Mouse (Mus musculus) ES-E14 (cell line): ENCODE data around the gene Wdr31. TPM values are rescaled to one million over a fixed set of nuclear protein-coding genes. Genes with fewer than 3 reads are reported as not detected.
"Not testable (repeated sequence)": the region's sequence is repeated elsewhere in the genome, so short reads cannot be mapped to it uniquely, and the experiment has no call there.

Experiments
- DNase-seq: peaks from one replicate; pipeline ENCODE4 v3.0.0-alpha.2; 2013; ENCODE audit warnings: low read depth, low spot score
- H3K27ac ChIP-seq: 2 replicates; pipeline ENCODE4 v1.5.1; 2012; ENCODE audit warnings: low read depth, mild to moderate bottlenecking, low read length, moderate library complexity, mixed read lengths; ENCODE audit not compliant: poor library complexity, insufficient read depth, severe bottlenecking
- H3K36me3 ChIP-seq: 2 replicates; pipeline ENCODE4 v1.6.1; 2012; ENCODE audit warnings: mild to moderate bottlenecking, low read length, moderate library complexity, mixed read lengths; ENCODE audit not compliant: control insufficient read depth, poor library complexity, insufficient read depth, severe bottlenecking
- H3K4me1 ChIP-seq, 2 experiments: fragments of 150-350 bp in 1 of 2; sonication (generic) in 1 of 2; 2 replicates each; pipeline ENCODE4 v1.6.1; 2012; ENCODE audit warnings: low read length in 2 of 2, mild to moderate bottlenecking in 1 of 2, mixed read lengths in 1 of 2; ENCODE audit not compliant: control insufficient read depth in 2 of 2, insufficient read depth in 2 of 2, poor library complexity in 1 of 2
- H3K4me3 ChIP-seq, 2 experiments: fragments of 150-350 bp in 1 of 2; sonication (generic) in 1 of 2; 2 replicates each; pipeline ENCODE4 v1.5.1; 2012; ENCODE audit warnings: low read length in 2 of 2, low read depth in 1 of 2, mild to moderate bottlenecking in 1 of 2, mixed read lengths in 1 of 2; ENCODE audit not compliant: insufficient read depth in 1 of 2, poor library complexity in 1 of 2, severe bottlenecking in 1 of 2
- H3K9ac ChIP-seq: 2 replicates; pipeline ENCODE4 v1.6.1; 2012; ENCODE audit warnings: low read depth, mild to moderate bottlenecking, low read length, mixed read lengths; ENCODE audit not compliant: poor library complexity, insufficient read depth, severe bottlenecking
- H3K9me3 ChIP-seq: fragments of 150-350 bp; sonication (generic); 2 replicates; pipeline ENCODE4 v1.6.1; 2012; ENCODE audit warnings: low read depth, mild to moderate bottlenecking, low read length; ENCODE audit not compliant: control insufficient read depth, insufficient read depth
- CHD2 ChIP-seq: IDR thresholded peaks from 2 replicates; pipeline ENCODE4 v1.6.1; 2014; ENCODE audit warnings: mild to moderate bottlenecking, low read depth, low read length, inconsistent platforms
- HCFC1 ChIP-seq: IDR thresholded peaks from 2 replicates; pipeline ENCODE4 v1.6.1; 2012; ENCODE audit warnings: low read length, inconsistent platforms, borderline replicate concordance; ENCODE audit not compliant: insufficient read depth
- MAFK ChIP-seq: IDR thresholded peaks from 2 replicates; pipeline ENCODE4 v1.6.1; 2014; ENCODE audit warnings: mild to moderate bottlenecking, low read depth, low read length, inconsistent platforms; ENCODE audit not compliant: insufficient read depth
- ZC3H11A ChIP-seq: IDR thresholded peaks from 2 replicates; pipeline ENCODE4 v1.6.1; 2012; ENCODE audit warnings: low read depth, mild to moderate bottlenecking, inconsistent platforms, low read length, borderline replicate concordance
- ZNF384 ChIP-seq: IDR thresholded peaks from 2 replicates; pipeline ENCODE4 v1.6.1; 2012; ENCODE audit warnings: low read depth, low read length, inconsistent platforms
- in situ Hi-C, 2 experiments: fragments of 600-800 bp; cut with MboI; formaldehyde crosslinking; loops; one replicate each; pipeline ENCODE4 v1.15.1; 2025; ENCODE audit warnings: low sequenced_read_pairs in 2 of 2, inconsistent platforms in 1 of 2; ENCODE audit not compliant: unreplicated experiment in 2 of 2
- total RNA-seq: library from RNA; depleted of rRNA; stranded (reverse); fragments of 300-350 nt; gene quantifications from 2 replicates; pipeline ENCODE4 v1.2.3, GENCODE M21; 2012

Wdr31 gene
- total RNA-seq, 1 experiment = 9.3 TPM

DNA sequence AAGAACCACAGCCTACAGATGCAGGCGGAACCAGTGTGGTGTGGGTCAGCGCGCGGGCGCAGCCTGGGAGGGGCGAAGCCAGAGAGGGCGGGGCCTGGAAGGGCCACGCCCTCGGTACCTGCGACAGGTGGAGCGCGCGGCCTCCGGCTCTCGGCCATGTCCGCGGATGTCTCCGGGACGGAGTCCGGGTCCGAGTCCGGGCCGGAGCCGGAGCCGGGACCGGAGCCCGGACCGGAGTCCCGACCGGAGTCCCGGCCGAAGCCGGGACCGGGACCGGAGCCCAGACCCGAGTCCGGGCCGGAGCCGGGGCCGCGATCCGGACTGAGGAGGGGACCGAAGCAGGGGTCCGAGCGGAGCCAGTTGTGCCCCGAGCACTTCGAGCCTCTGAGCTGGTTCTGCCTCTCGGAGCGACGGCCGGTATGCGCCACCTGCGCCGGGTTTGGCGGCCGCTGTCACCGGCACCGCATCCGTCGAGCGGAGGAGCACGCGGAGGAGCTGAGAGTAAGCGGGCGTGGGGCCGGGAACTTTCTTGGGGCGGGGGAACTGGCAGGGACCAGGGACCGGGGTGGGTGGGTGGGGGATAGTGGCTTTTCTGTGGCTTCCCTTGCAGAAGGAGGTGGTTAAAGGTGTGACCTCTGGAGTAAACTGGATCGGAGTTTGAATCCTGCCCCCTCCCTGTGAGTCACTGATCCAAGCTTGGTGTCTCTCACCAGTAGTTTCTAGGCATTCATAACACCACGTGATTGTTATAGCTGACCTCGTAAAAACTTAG is 9.4 kb upstream of the Wdr31 start, which contains the start of gene Bspry:
Bspry (plus strand) TSS at position 117 of the 772 bp plus-strand sequence.
- H3K4me3 ChIP-seq = peak within 1 kb of the TSS; percentile 65 to 78
- peak within 1 kb of the TSS; percentile 78 for H3K9ac ChIP-seq
- H3K36me3 ChIP-seq = no peaks in the 10 kb centered on the region
- no peak within 1 kb of the TSS for H3K27ac ChIP-seq
- H3K9me3 ChIP-seq = no peaks in the 10 kb centered on the region
- H3K4me1 ChIP-seq = no peaks in the 10 kb centered on the region; a peak in 1 of 4 replicates
- TF ChIP-seq MAFK (no peak), ZC3H11A (no peak), CHD2 (no peak), ZNF384 (no peak), HCFC1 (no peak)
- peak; percentile 46 for DNase-seq
- in situ Hi-C loops = no loop called here

DNA sequence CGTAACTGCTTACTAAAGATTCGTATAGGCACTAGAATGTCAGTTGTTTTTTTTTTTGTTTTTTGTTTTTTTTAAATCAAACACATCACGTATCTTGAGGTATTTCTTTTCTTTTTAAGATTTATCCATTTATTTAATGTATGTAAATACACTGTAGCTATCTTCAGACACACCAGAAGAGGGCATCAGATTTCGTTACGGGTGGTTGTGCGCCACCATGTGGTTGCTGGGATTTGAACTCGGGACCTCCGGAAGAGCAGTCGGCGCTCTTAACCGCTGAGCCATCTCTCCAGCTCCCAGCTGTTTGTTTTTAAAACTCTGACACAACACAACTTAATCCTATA is 8.9 kb upstream of the Wdr31 start:
- H3K4me1 ChIP-seq, H3K36me3 ChIP-seq, H3K9me3 ChIP-seq, H3K27ac ChIP-seq, DNase-seq, in situ Hi-C loops: not testable (repeated sequence)
- Histone ChIP-seq H3K4me3 (peak overlapping the region; percentile 65 to 78), H3K9ac (0 out of 2 replicates have a peak overlapping the region, but pooled peaks have one; percentile 78)

DNA sequence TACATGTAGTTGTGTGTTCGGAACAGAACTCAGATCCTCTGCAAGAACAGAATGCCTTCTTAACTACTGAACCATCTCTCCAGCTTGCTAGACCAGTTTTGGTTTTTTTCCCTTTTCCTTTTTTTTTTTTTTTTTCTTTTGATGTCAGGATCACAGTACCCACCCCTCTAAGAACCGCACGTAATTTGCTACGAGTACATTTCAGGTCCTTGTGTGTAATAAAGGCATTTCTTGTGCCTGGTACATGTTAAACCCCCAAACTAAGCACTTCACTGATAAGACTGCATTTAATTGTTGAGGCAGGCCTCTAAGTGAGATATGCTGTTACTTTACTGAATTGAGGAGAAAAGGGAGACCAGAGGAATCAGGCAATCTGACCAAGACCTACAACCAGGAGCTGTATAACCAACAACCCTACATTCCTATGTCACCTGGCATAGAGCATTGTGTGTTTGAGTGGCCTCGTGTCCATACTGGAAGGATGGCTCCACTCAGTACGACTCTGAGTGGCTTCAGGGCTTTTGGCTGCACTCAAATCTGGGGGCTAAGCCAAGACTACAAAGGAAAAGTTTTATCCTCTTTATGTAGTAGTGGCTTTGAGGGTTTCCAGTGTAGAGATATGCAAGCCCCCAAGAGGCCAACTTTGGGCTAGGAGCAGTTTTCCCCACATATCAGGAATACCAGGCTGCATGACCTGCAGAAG is 7.0 kb upstream of the Wdr31 start:
- DNase-seq = no peak
- Histone ChIP-seq H3K4me1 (no peaks in the 10 kb centered on the region), H3K27ac (no peak overlapping the region), H3K9me3 (no peaks in the 10 kb centered on the region), H3K4me3 (no peak overlapping the region), H3K9ac (no peak overlapping the region), H3K36me3 (no peaks in the 10 kb centered on the region)
- TF ChIP-seq ZNF384 (no peak), CHD2 (no peak), MAFK (no peak), HCFC1 (no peak), ZC3H11A (no peak)
- in situ Hi-C loops = no loop called here

DNA sequence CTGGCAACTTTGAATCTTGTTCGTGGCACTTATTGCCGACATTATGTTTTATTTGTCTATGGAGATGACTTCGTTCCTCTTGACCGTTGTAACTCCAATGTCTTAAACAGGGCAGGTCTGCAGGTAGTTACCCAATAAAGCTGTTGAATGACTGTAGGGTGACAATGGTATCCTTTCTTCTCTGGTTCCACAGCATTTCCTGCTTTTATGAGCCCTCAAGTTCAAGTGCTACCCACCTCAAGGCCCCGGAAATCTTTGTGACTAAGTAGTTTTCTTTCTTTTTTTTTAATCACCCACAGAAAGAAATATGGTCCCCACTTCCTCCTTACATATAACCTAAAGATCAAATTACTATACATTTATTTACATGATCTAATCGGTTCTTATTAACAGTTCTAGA is 5.1 kb upstream of the Wdr31 start:
- Histone ChIP-seq H3K4me3 (no peak overlapping the region), H3K9ac (no peak overlapping the region), H3K4me1 (no peaks in the 10 kb centered on the region), H3K9me3 (no peaks in the 10 kb centered on the region), H3K36me3 (no peaks in the 10 kb centered on the region), H3K27ac (no peak overlapping the region)
- in situ Hi-C loops = no loop called here
- DNase-seq = no peak
- no peak for TF ChIP-seq CHD2
- no peak for TF ChIP-seq ZC3H11A
- TF ChIP-seq HCFC1 = no peak
- no peak for TF ChIP-seq ZNF384
- no peak for TF ChIP-seq MAFK
